Mouse (Mus musculus) cerebellum, adult 2 months (tissue): ENCODE measurements around the gene Cry2.

Experiments used
- CTCF ChIP-seq: fragments of 200-500 bp; IDR thresholded peaks from 2 replicates; pipeline ENCODE4 v1.5.1; 2011; ENCODE audit warnings: low read depth, mild to moderate bottlenecking, control low read depth, low read length, moderate library complexity, borderline replicate concordance; ENCODE audit not compliant: insufficient read depth
- POLR2A ChIP-seq: fragments of 200-500 bp; IDR thresholded peaks from 2 replicates; pipeline ENCODE4 v1.6.1; 2011; ENCODE audit warnings: low read length, control low read depth, borderline replicate concordance; ENCODE audit not compliant: insufficient read depth

DNA sequence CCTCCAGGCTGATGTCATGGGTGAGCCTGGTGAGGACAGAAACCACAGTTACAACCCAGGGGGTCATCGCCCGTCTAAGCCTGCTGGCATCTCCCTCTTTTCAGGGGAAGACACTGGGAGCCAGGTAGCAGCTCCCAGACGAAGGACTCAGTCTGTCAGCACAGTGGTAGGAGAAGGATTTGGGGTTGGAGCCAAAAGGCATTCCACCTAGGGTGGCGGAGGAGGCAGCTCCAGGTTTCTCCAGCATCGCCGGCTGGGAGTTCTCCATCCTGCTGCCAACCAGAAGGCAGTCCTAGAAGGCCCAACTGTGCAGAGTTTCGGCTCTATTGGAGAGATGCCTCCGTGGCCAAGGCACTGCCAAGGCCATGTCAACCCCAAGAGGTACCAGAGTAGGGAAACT, 42.7 kb downstream of the Cry2 start:
- TF ChIP-seq CTCF (no peak), POLR2A (no peak)
